Mouse (Mus musculus) intestine, embryonic 16.5 days (tissue): ENCODE results near the gene Gm4791. TPM values are rescaled to one million over a fixed set of nuclear protein-coding genes. Genes with fewer than 3 reads are reported as not detected.

Experiments used
- ATAC-seq: fragments of 200-750 bp; cut with Nextera tagmentation; 2 replicates; pipeline ENCODE4 v1.8.0; 2017; ENCODE audit warnings: moderate TSS enrichment, moderate library complexity
- H3K27ac ChIP-seq: fragments of 300-500 bp; sonication (generic); 2 replicates; pipeline ENCODE4 v1.5.1; 2014; ENCODE audit warnings: mild to moderate bottlenecking, low read length
- H3K27me3 ChIP-seq: fragments of 300-500 bp; sonication (generic); replicated peaks from 2 replicates; pipeline ENCODE4 v1.6.1; 2014; ENCODE audit warnings: low read length, control low read depth, mixed read lengths; ENCODE audit not compliant: control insufficient read depth, insufficient read depth
- H3K36me3 ChIP-seq: fragments of 300-500 bp; sonication (generic); 2 replicates; pipeline ENCODE4 v1.6.1; 2014; ENCODE audit warnings: low read length, control low read depth; ENCODE audit not compliant: control insufficient read depth, insufficient read depth
- H3K4me1 ChIP-seq: fragments of 300-500 bp; sonication (generic); 2 replicates; pipeline ENCODE4 v1.6.1; 2014; ENCODE audit warnings: low read length, control low read depth, mixed read lengths; ENCODE audit not compliant: control insufficient read depth, insufficient read depth
- H3K4me2 ChIP-seq: fragments of 300-500 bp; sonication (generic); 2 replicates; pipeline ENCODE4 v1.6.1; 2014; ENCODE audit warnings: low read depth, low read length, control low read depth
- H3K4me3 ChIP-seq: fragments of 300-500 bp; sonication (generic); 2 replicates; pipeline ENCODE4 v1.5.1; 2014; ENCODE audit warnings: mild to moderate bottlenecking, low read length
- H3K9ac ChIP-seq: fragments of 300-500 bp; sonication (generic); 2 replicates; pipeline ENCODE4 v1.6.1; 2014; ENCODE audit warnings: low read depth, low read length
- H3K9me3 ChIP-seq: fragments of 300-500 bp; sonication (generic); 2 replicates; pipeline ENCODE4 v1.6.1; 2016; ENCODE audit warnings: low read length, control low read depth; ENCODE audit not compliant: control insufficient read depth
- WGBS: fragments of 180-500 bp; shearing (Covaris S2); extraction: QIAGEN DNeasy Blood & Tissue Kit; methylation state at CpG from one replicate; pipeline ENCODE4 v1.1.7; 2014; 5-methylcytosine and 5-hydroxymethylcytosine counted together
- polyA plus RNA-seq: library from polyadenylated mRNA; unstranded; fragments of >200 nt; fragmentation: Nextera tagmentation; extraction: Ambion mirVana; gene quantifications from 2 replicates; pipeline ENCODE4 v1.2.1, GENCODE M21; 2015

The Gm4791 gene
- polyA plus RNA-seq, result not detected in 2 replicates

GRCm38 (mm10) chr9:46998338-46998791 lies at the start of gene Gm4791:
Gene Gm4791 (plus strand): TSS chr9:46998741.
- Histone ChIP-seq H3K4me3 (no peak within 1 kb of the TSS), H3K36me3 (no peaks in the 10 kb centered on the region), H3K4me2 (no peak within 1 kb of the TSS), H3K27ac (no peak within 1 kb of the TSS), H3K4me1 (no peaks in the 10 kb centered on the region), H3K27me3 (no peaks in the 10 kb centered on the region), H3K9me3 (no peaks in the 10 kb centered on the region), H3K9ac (no peak within 1 kb of the TSS)
- no peak for ATAC-seq
- 39% methylated on average over 5 of the region's 5 CpGs for WGBS

- Histone ChIP-seq H3K9ac (no peak overlapping the region), H3K36me3 (no peaks in the 10 kb centered on the region), H3K4me2 (no peak overlapping the region), H3K4me1 (no peaks in the 10 kb centered on the region), H3K9me3 (no peaks in the 10 kb centered on the region), H3K4me3 (no peak overlapping the region), H3K27me3 (no peaks in the 10 kb centered on the region), H3K27ac (no peak overlapping the region)
- 79% methylated on average over 6 of the region's 6 CpGs for WGBS
- no peak for ATAC-seq
Observed at GRCm38 (mm10) chr9:46956286-46956685, 42.3 kb upstream of the Gm4791 start.

GRCm38 (mm10) chr9:46957420-46957950 lies 41.1 kb upstream of the Gm4791 start:
- Histone ChIP-seq H3K4me1 (no peaks in the 10 kb centered on the region), H3K9me3 (no peaks in the 10 kb centered on the region), H3K27ac (no peak overlapping the region), H3K4me2 (no peak overlapping the region), H3K27me3 (no peaks in the 10 kb centered on the region), H3K36me3 (no peaks in the 10 kb centered on the region), H3K4me3 (no peak overlapping the region), H3K9ac (no peak overlapping the region)
- ATAC-seq, result no peak
- WGBS, result 75% methylated on average over 8 of the region's 8 CpGs

- H3K4me3 ChIP-seq, result no peak overlapping the region
- H3K4me1 ChIP-seq, result no peaks in the 10 kb centered on the region; the same call in 1 of the 2 replicates
- no peaks in the 10 kb centered on the region for H3K9me3 ChIP-seq
- H3K36me3 ChIP-seq, result no peaks in the 10 kb centered on the region
- 0 out of 2 replicates have a peak overlapping the region, but pooled peaks have one; percentile 8 for H3K27ac ChIP-seq
- no peak overlapping the region for H3K4me2 ChIP-seq
- no peaks in the 10 kb centered on the region for H3K27me3 ChIP-seq
- no peak overlapping the region for H3K9ac ChIP-seq
- 65% methylated on average over 5 of the region's 5 CpGs for WGBS
- no peak for ATAC-seq
Observed at GRCm38 (mm10) chr9:46966028-46966427, 32.5 kb upstream of the Gm4791 start.

GRCm38 (mm10) chr9:46968970-46969369 lies 29.6 kb upstream of the Gm4791 start:
- no peaks in the 10 kb centered on the region for H3K27me3 ChIP-seq
- H3K36me3 ChIP-seq, result no peaks in the 10 kb centered on the region
- H3K4me2 ChIP-seq, result no peak overlapping the region
- no peaks in the 10 kb centered on the region for H3K9me3 ChIP-seq
- 0 out of 2 replicates have a peak overlapping the region, but pooled peaks have one; percentile 1 for H3K27ac ChIP-seq
- no peaks in the 10 kb centered on the region; the same call in 1 of the 2 replicates for H3K4me1 ChIP-seq
- 24% methylated on average over 6 of the region's 6 CpGs for WGBS
- ATAC-seq, result no peak
- no peak overlapping the region for H3K4me3 ChIP-seq
- no peak overlapping the region for H3K9ac ChIP-seq

GRCm38 (mm10) chr9:46969406-46969805 lies 29.1 kb upstream of the Gm4791 start:
- peak overlapping the region; percentile 1; the same call in 1 of the 2 replicates for H3K27ac ChIP-seq
- ATAC-seq, result no peak

GRCm38 (mm10) chr9:46978806-46979205 lies 19.7 kb upstream of the Gm4791 start:
- Histone ChIP-seq H3K9me3 (no peaks in the 10 kb centered on the region), H3K27me3 (no peaks in the 10 kb centered on the region), H3K4me2 (no peak overlapping the region), H3K9ac (no peak overlapping the region), H3K27ac (no peak overlapping the region), H3K4me1 (no peaks in the 10 kb centered on the region), H3K4me3 (no peak overlapping the region), H3K36me3 (no peaks in the 10 kb centered on the region)
- 70% methylated on average over 11 of the region's 11 CpGs for WGBS
- no peak for ATAC-seq

More at GRCm38 (mm10) chr9:46969406-46969805, 29.1 kb upstream of the Gm4791 start:
- no peak overlapping the region for H3K9ac ChIP-seq
- H3K4me3 ChIP-seq, result no peak overlapping the region
- no peaks in the 10 kb centered on the region for H3K27me3 ChIP-seq
- H3K9me3 ChIP-seq, result no peaks in the 10 kb centered on the region
- no peaks in the 10 kb centered on the region for H3K36me3 ChIP-seq
- H3K4me1 ChIP-seq, result no peaks in the 10 kb centered on the region; the same call in 1 of the 2 replicates
- H3K4me2 ChIP-seq, result no peak overlapping the region
- 46% methylated on average over 6 of the region's 6 CpGs for WGBS

- Histone ChIP-seq H3K9ac (no peak overlapping the region), H3K4me2 (no peak overlapping the region), H3K27ac (no peak overlapping the region), H3K36me3 (no peaks in the 10 kb centered on the region), H3K4me3 (no peak overlapping the region), H3K27me3 (no peaks in the 10 kb centered on the region), H3K9me3 (no peaks in the 10 kb centered on the region), H3K4me1 (no peaks in the 10 kb centered on the region)
- ATAC-seq, result no peak
- 11% methylated on average over 2 of the region's 2 CpGs for WGBS
Observed at GRCm38 (mm10) chr9:46980111-46980510, 18.4 kb upstream of the Gm4791 start.

GRCm38 (mm10) chr9:46983471-46983870 lies 15.1 kb upstream of the Gm4791 start:
- no peak for ATAC-seq
- WGBS, result 38% methylated on average over 2 of the region's 2 CpGs

GRCm38 (mm10) chr9:47041569-47041968 lies 43.0 kb downstream of the Gm4791 start:
- H3K4me1 ChIP-seq, result no peaks in the 10 kb centered on the region
- no peaks in the 10 kb centered on the region for H3K36me3 ChIP-seq
- WGBS, result 61% methylated on average over 6 of the region's 6 CpGs
- H3K9ac ChIP-seq, result no peak overlapping the region
- ATAC-seq, result no peak
- no peaks in the 10 kb centered on the region for H3K9me3 ChIP-seq
- H3K4me3 ChIP-seq, result no peak overlapping the region
- no peak overlapping the region for H3K4me2 ChIP-seq
- no peaks in the 10 kb centered on the region for H3K27me3 ChIP-seq
- H3K27ac ChIP-seq, result no peak overlapping the region

More at GRCm38 (mm10) chr9:46983471-46983870, 15.1 kb upstream of the Gm4791 start:
- H3K9ac ChIP-seq, result no peak overlapping the region
- H3K9me3 ChIP-seq, result no peaks in the 10 kb centered on the region
- H3K36me3 ChIP-seq, result no peaks in the 10 kb centered on the region
- H3K4me3 ChIP-seq, result no peak overlapping the region
- no peaks in the 10 kb centered on the region for H3K27me3 ChIP-seq
- H3K4me1 ChIP-seq, result no peaks in the 10 kb centered on the region
- H3K27ac ChIP-seq, result no peak overlapping the region
- no peak overlapping the region for H3K4me2 ChIP-seq
